Mouse (Mus musculus): Measurements from ENCODE around the gene Tnfsf8.

GRCm38 (mm10) chr4:63858646-63859224, 2.4 kb downstream of the Tnfsf8 start:
- TF ChIP-seq GATA1 (IDR thresholded peaks at IDR 0.05; ENCODE audit: low read length) = no peak
- TF ChIP-seq TAL1 (IDR thresholded peaks at IDR 0.05; ENCODE audit: low read length) = no peak
